11 mouse cellular contexts compared by ENCODE assay signal in the genomic region with DNA sequence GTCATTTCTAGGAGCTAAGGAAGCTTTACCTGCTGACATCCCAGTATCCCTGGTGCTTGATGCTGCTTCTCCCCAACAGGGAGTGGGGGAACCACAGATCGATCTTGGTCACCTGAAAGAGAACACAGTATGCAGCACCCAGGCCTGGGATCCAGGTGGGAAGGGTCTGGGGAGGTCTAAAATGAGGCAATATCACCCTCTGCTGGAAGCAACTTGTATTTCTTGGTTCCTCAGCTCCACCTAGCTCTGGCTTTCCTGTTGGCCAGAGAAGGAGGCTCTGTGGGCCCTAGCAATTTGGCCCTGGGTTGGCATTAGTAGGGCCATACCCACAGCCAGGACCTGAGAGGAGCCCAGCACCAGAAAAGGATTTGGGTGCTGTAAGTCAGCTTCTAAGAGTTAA. TPM values are rescaled to one million over a fixed set of nuclear protein-coding genes. Genes with fewer than 3 reads are reported as not detected.
A peak's percentile ranks its signal among the peaks of the same experiment; 100 is the strongest.
DNase-seq lines count a peak whose midpoint lies in the region; ATAC-seq and TF ChIP-seq lines count a peak whose summit lies in the region.
"Had no signal": no experiment of that assay in that cellular context is flagged by ENCODE, and none has a peak within 500 bp of the region (broad histone marks: within the 10 kb centered on the region; RNA-seq: fewer than 3 reads in every experiment).

No protein-coding gene starts in this region.

- no peak overlapping the region for H3K9ac ChIP-seq in hindbrain, embryonic 16.5 days (ENCODE audit: low read depth, low read length)
- H3K9ac ChIP-seq: stomach, embryonic 15.5 days had no signal

- no peak for DNase-seq in hindbrain, embryonic 10.5 days (ENCODE audit: low spot score)
- DNase-seq in testis, postnatal 10 days (ENCODE audit: low spot score), result no peak
- DNase-seq in embryo, embryonic 11 days, result peak; percentile 15
- peak; percentile 8 for DNase-seq in splenic B cell, adult 2 months (ENCODE audit: low read depth, low spot score)
- DNase-seq in adrenal gland, adult 18-20 months (ENCODE audit: low spot score in 2 of 2), result no peak
- no peak for DNase-seq in layer of hippocampus, adult 9-11 months

- no peaks in the 10 kb centered on the region for H3K4me1 ChIP-seq in hindbrain, embryonic 16.5 days (ENCODE audit: control insufficient read depth, insufficient read depth, low read depth, low read length)
- no peaks in the 10 kb centered on the region for H3K4me1 ChIP-seq in hindbrain, embryonic 10.5 days (replicated peaks)
- H3K4me1 ChIP-seq in testis, adult 2 months (ENCODE audit: control insufficient read depth, insufficient read depth, low read length), result no peaks in the 10 kb centered on the region
- H3K4me1 ChIP-seq: stomach, embryonic 15.5 days had no signal

- H3K36me3 ChIP-seq in hindbrain, embryonic 16.5 days (ENCODE audit: control insufficient read depth, insufficient read depth, low read length), result no peaks in the 10 kb centered on the region
- no peaks in the 10 kb centered on the region for H3K36me3 ChIP-seq in hindbrain, embryonic 10.5 days
- H3K36me3 ChIP-seq in testis, adult 2 months (ENCODE audit: control insufficient read depth, insufficient read depth, low read length), result no peaks in the 10 kb centered on the region
- H3K36me3 ChIP-seq in splenic B cell, adult 2 months (ENCODE audit: control insufficient read depth, insufficient read depth, low read length, poor library complexity, severe bottlenecking), result no peaks in the 10 kb centered on the region
- H3K36me3 ChIP-seq: stomach, embryonic 15.5 days had no signal

- peaks cover 3% of the 10 kb centered on the region; the same call in 1 of the 2 replicates for H3K27me3 ChIP-seq in hindbrain, embryonic 16.5 days (replicated peaks; ENCODE audit: control insufficient read depth, insufficient read depth, low read length)
- H3K27me3 ChIP-seq in hindbrain, embryonic 10.5 days (ENCODE audit: insufficient read depth, poor library complexity, severe bottlenecking), result peaks cover 69% of the 10 kb centered on the region
- H3K27me3 ChIP-seq in testis, adult 2 months (ENCODE audit: control insufficient read depth, insufficient read depth, low read length), result no peaks in the 10 kb centered on the region
- H3K27me3 ChIP-seq in splenic B cell, adult 2 months (ENCODE audit: control insufficient read depth, insufficient read depth, low read length, poor library complexity, severe bottlenecking), result no peaks in the 10 kb centered on the region
- H3K27me3 ChIP-seq: stomach, embryonic 15.5 days had no signal

- no peak overlapping the region for H3K4me3 ChIP-seq in hindbrain, embryonic 16.5 days (ENCODE audit: low read length)
- H3K4me3 ChIP-seq in hindbrain, embryonic 10.5 days, result no peak overlapping the region
- peak overlapping the region; percentile 64 for H3K4me3 ChIP-seq in testis, adult 2 months (ENCODE audit: control insufficient read depth, low read depth, low read length)
- H3K4me3 ChIP-seq: stomach, embryonic 15.5 days had no signal

- TF ChIP-seq CTCF in testis, adult 2 months (IDR thresholded peaks at IDR 0.05; ENCODE audit: control insufficient read depth, insufficient read depth, insufficient replicate concordance, low read depth, low read length), result no peak; the same call in 1 of the 2 replicates

- ATAC-seq in hindbrain, embryonic 16.5 days, result peak; percentile 58

- H3K4me2 ChIP-seq in hindbrain, embryonic 16.5 days (ENCODE audit: low read length), result no peak overlapping the region
- H3K4me2 ChIP-seq: stomach, embryonic 15.5 days had no signal

- H3K9me3 ChIP-seq in hindbrain, embryonic 16.5 days (ENCODE audit: control insufficient read depth, low read length), result no peaks in the 10 kb centered on the region
- H3K9me3 ChIP-seq in hindbrain, embryonic 10.5 days, result no peaks in the 10 kb centered on the region
- H3K9me3 ChIP-seq: stomach, embryonic 15.5 days had no signal

- no peak for TF ChIP-seq POLR2A in testis, adult 2 months (IDR thresholded peaks at IDR 0.05; ENCODE audit: control insufficient read depth, low read depth, low read length)

- H3K27ac ChIP-seq in hindbrain, embryonic 16.5 days (ENCODE audit: low read depth, low read length), result no peak overlapping the region
- no peak overlapping the region for H3K27ac ChIP-seq in hindbrain, embryonic 10.5 days
- no peak overlapping the region for H3K27ac ChIP-seq in testis, adult 2 months (ENCODE audit: control insufficient read depth, insufficient read depth, low read depth, low read length)
- H3K27ac ChIP-seq: stomach, embryonic 15.5 days had no signal

- WGBS in hindbrain, embryonic 16.5 days, result 57% methylated on average over 1 of the region's 1 CpGs
- 55% methylated on average over 1 of the region's 1 CpGs for WGBS in hindbrain, embryonic 10.5 days

RNA-seq across cellular contexts. Expression of a gene that starts 24.7 kb away (rescaled TPM):
- polyA plus RNA-seq in hindbrain, embryonic 16.5 days (2015; fragmentation: Nextera tagmentation; extraction: Ambion mirVana), result 0.11 TPM in 1 of 2 replicates, not detected in the other
- polyA plus RNA-seq in hindbrain, embryonic 10.5 days (2016; fragmentation: Nextera tagmentation; extraction: Ambion mirVana), result 0.27 and 0.29 TPM in 2 replicates
- 7.0 and 7.4 TPM in 2 replicates for polyA plus RNA-seq in testis, adult 2 months (2012; rRNA removed)
- not detected for total RNA-seq in adrenal gland, adult 18-20 months (2021)
- total RNA-seq: layer of hippocampus, adult 18-20 months had no signal
- polyA plus RNA-seq: forebrain, embryonic 11.5 days; stomach, embryonic 15.5 days had no signal

RNA-seq across cellular contexts. Expression of a gene that starts 24.9 kb away (rescaled TPM):
- polyA plus RNA-seq in hindbrain, embryonic 16.5 days (2015; fragmentation: Nextera tagmentation; extraction: Ambion mirVana), result 0.25 TPM in 1 of 2 replicates, not detected in the other
- 0.15 and 0.35 TPM in 2 replicates for polyA plus RNA-seq in hindbrain, embryonic 10.5 days (2016; fragmentation: Nextera tagmentation; extraction: Ambion mirVana)
- 14.1 and 15.0 TPM in 2 replicates for polyA plus RNA-seq in testis, adult 2 months (2012; rRNA removed)
- not detected for total RNA-seq in adrenal gland, adult 18-20 months (2021)
- polyA plus RNA-seq: forebrain, embryonic 11.5 days had no signal

RNA-seq across cellular contexts. Expression of a gene that starts 30.0 kb away (rescaled TPM):
- 7.6 and 8.2 TPM in 2 replicates for polyA plus RNA-seq in hindbrain, embryonic 16.5 days (2015; fragmentation: Nextera tagmentation; extraction: Ambion mirVana)
- 16.4 and 18.8 TPM in 2 replicates for polyA plus RNA-seq in hindbrain, embryonic 10.5 days (2016; fragmentation: Nextera tagmentation; extraction: Ambion mirVana)
- polyA plus RNA-seq in testis, adult 2 months (2012; rRNA removed), result 0.49 and 0.51 TPM in 2 replicates
- total RNA-seq in adrenal gland, adult 18-20 months (2021), result 1 to 10 TPM; 3.8 to 5.1 TPM

Comparison
In these comparisons a context has a peak if more than half of its experiments do, and no peak if none do; other contexts are left out.
1. DNase-seq: peak in embryo, embryonic 11 days (single experiment) and splenic B cell, adult 2 months (single experiment); none in hindbrain, embryonic 10.5 days (single experiment), testis, postnatal 10 days (single experiment), adrenal gland, adult 18-20 months (0 of 2) and layer of hippocampus, adult 9-11 months (single experiment).
2. RNA of a gene that starts 24.9 kb away (polyA plus RNA-seq): 14.1 to 15.0 TPM in testis, adult 2 months; 0.15 to 0.35 TPM in hindbrain, embryonic 10.5 days and 0.25 TPM in hindbrain, embryonic 16.5 days; every median in the first group is over 10 times any median in the second.